Mouse (Mus musculus) adrenal gland, postnatal 10 days (tissue): ENCODE data around the gene Bcap29. TPM values are rescaled to one million over a fixed set of nuclear protein-coding genes. Genes with fewer than 3 reads are reported as not detected.

Source experiments
- DNase-seq: peaks from one replicate; pipeline ENCODE4 v3.0.0; 2021; ENCODE audit warnings: mixed read lengths
- total RNA-seq, 2 experiments: library from RNA; stranded (reverse); gene quantifications; 2 replicates each; pipeline ENCODE4 v1.2.3; 2021

The Bcap29 gene
- total RNA-seq, 2 experiments from 2014 or later = 22.9 to 25.4 TPM

DNA sequence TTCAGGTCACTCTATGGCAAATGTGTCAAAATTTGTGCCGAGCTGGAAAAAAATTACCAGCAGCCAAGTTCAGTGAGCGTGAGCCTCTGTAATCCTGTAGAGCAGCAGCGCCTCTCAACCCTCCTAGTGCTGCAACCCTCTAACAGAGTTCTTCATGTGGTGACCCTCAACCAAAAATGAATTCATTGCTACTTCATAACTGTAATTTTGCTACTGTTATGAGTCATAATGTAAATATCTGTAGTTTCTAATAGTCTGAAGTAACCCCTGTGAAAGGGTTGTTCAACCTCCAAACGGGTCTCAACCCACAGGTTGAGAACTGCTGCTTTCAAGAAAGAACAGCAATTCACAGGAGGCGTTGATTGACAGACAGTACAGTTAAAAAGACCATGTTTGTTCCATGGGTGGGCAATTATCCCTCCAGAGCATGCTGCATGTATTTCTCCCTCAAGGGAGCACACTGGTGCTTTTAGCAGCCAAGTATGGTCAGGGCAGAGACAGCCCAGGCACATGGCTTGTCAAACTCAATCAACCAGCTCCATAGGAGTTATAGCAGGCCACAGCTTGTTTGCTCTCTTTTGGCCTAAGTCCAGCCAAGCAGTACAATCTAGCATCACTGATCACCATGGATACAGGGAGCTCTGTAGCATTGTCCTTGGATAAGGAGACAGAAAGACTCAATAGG, 53.7 kb downstream of the Bcap29 start:
- DNase-seq = peak; percentile 31

DNA sequence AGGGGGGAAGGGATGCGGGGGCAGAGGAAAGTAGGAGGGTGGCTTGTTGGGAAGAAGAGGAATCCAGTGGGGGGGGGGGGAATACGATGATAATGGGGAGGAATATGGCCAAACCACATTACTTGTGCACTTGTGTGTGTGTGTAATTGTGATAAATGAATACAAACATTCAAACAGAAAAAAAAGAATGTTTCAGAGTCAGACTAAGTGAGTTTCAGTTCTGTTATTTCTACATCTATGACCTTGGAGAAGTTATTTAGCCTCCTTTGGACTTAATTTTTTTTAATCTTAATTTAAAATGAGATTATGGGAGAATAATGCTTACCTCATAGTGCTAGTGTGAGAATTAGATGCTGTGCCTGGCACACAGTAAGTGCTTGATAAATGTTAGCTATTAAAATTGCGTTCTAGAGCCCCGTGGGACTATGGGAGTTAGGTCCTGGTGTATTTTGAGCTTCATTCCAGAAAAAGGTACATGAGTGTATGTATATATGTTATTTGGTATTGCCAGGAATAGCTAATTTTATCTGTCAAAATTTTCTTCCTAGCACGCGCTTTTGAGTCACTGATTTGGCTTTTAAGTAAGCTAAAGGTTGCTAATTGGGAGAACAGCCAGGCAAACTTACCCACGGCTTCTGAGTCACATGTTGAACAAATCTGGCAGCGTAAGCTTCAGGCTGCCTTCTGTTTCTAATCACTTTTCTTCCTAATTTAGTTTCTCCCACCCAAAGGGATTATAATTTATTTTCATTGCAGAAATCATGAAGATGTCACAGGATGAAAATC, 55.6 kb downstream of the Bcap29 start:
- DNase-seq = no peak

DNA sequence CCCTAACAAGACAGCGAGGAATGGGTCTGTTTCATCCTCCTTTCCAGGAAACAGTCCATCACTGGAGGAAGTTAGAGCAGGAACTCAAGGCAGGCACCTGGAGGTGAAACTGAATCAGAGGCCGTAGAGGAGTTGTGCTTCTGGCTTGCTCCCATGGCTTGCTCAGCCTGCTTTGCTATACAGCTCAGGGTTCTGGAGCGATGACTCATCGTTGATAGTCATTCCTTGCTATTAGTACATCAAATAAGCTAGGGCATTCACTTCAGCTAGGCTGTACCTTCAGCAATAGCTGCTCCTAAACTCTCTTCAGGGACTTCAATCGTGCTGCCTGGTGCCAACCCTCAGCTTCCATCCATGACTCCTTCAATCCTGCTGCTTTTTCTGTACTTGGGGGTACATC, 60.0 kb downstream of the Bcap29 start:
- no peak for DNase-seq

DNA sequence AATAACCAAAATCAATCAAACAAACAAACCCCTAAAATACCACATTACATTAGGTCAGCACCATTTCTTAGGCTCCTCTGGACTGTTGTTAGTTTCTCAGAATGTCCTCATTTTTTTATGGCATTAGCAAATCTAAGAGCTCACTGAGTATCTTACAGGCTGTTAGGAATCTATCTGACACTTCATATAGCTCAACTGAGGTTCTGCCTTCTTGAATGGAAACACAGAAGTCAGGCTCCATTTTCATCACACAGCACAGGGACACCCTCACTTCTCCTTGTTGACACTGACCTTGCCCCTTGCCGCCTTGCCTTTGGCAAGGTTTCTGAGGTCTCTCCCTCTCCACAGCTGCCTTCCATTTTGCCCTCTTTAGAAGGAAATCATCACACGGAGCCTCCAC, 64.7 kb downstream of the Bcap29 start:
- no peak for DNase-seq

DNA sequence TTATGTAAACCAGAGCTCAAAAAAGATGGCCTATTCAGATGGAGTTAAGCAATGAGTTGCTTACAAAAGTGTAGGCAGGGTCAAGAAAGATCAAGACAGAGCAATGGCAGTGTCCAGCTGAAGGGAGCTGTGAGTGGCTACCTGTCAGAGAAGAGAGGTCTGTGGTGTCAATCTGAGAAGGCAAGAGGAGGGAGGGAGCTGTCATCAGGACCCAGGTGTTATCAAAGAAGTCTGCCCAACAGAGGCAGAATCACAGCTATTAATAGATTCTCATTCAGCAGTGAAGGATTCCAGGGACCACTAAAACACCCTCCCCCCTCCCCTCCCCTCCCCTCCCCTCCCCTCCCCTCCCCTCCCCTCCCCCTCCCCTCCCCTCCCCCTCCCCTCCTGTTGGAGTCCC, 65.8 kb downstream of the Bcap29 start:
- DNase-seq = no peak

DNA sequence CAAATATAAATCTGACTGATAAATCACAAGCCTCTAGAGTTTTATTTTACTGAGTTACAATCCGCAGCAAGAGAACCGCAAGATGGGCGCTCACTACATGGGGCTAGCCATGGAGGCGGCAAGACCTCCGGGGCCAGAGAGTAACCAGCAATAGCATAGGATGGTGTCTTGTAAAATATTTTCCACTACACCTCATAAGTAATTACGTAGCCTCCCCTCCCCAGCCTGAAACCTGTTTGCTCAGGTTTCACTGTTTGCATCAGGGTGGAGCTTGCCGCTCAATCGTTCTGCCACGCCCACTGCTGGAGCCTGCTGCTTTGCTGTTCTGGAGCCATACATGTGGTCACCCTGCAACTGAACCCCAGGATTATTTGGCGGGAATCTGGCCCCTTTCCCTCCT, 66.9 kb downstream of the Bcap29 start:
- peak; percentile 16 for DNase-seq

DNA sequence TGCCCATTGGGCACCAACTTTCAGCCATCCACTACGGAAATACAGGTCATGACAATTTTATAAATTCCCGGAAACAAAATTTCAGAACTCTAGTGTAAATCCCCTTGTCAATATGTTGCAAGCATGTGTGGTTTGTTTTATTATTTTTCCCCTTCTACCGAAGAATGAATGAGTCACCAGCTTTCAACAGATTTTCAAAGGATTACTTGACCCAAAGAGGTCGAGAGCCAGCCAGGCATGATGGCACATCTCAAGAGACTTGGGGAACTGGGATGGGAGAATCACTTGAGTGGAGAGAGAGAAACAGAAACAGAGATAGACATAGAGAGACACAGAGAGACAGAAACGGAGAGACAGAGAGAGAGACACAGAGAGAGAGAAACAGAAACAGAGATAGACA, 73.7 kb downstream of the Bcap29 start:
- no peak for DNase-seq

DNA sequence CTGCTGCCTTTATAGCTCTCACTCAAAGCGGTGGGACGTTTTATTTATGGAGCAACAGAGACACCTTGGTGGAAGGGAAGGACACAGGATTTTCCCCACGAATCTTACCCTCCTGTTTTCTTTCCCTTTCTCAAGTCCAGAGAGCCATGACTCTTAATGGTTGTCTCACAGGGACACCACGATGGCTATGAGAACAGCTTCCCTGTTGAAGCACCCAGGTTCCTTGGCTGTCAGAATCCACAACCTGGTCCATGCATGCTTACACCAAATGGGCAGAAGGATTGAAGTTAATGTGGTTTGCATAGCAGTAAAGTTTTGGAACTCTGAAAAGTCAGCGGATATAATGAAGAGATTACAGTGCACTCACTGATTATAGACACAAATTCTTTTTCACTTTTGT, 74.5 kb downstream of the Bcap29 start:
- DNase-seq = no peak

DNA sequence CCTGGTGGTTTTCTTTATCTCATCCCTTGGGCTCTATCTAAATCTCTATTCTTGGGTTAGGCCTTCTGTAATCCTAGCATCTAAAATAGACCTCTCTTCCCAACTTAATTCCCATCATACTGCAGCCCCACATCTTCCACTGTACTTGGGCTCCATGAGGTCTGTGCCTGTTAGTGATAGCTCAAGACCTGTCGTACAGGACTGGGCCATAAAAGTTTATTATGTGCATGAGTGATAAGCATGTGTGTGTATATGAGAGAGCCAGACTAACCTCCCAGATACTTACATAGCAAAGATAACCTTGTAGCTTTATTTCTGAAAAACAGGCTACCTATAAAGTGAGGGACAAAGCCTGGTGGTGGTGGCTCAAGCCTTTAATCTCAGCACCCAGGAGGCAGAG, 80.1 kb downstream of the Bcap29 start:
- DNase-seq = no peak

DNA sequence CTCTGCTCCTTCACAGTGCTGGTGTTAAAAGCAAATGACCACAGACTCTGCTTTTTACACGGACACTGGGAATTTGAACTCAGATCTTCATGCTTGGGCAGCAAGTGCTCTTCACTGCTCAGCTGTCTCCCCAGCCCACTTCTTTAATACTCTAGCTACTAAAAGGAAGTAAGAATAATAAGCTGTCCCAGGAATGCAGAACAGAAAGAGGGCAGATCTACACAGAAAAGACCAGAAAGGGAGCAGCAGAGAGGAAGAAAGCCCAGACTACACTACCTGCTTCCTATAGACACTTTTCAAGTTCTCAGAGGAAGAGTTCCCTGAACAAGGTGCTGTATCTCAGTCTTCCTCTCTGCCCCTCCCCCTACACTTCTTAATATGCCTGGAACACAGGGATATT, 83.2 kb downstream of the Bcap29 start:
- no peak for DNase-seq

DNA sequence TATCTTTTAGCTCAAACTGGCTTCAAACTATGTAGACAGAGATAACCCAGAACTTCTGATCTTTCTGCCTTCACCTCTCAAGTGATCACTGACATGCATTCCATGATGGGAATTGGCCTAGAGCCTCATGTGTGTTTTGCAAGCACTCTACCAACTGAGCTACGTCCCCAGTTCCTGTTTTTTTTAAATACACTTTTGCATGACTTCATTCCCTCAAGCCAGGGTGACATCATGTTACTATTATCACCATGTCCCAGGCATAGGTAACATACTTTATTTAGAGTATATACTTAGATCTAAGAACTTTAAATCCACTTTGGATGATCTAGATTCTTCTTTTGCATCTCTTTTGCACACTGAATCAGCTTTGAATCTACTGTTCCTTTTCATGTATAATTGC, 88.4 kb downstream of the Bcap29 start:
- DNase-seq = no peak

DNA sequence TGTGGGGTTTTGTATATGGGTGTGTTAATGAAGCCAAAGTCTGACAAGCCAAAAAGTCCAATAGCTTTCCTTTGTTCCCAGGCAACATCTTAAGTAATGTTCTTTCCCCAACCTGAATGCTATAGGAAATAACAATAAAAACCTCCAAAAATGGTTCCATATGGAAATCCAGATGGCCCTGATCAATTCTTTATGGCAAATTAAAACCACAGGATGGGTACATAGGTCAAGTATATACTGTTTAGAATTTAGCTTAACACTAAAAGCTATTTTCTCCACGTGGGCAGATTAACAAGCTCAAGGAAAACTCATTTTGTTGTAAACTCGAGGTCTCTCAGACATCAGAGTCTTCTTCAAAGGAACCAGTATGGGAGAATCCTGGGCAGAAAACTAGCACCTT, 89.2 kb downstream of the Bcap29 start:
- DNase-seq = no peak

DNA sequence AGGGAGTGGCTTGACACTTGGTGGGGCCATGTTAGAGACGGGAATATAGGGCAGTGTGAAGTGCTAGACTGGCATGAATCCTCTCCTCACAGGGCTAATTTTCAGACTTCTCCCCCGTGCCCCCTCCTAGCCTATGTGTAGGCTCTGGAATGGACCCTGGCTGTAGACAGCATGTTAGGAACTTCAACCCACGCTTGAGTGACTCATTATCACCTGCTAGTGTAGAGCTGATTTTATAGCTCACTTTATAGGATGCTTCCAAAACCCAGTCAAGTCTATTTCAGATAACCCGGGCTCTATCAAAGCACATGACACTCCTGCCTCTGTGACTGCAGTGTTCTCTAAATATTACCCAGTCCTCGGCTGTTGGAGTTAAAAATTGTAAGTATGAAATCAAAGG, 92.9 kb downstream of the Bcap29 start:
- DNase-seq = no peak

Other genes starting within 250 kb of the Bcap29 start
- gene Slc26a3, start 243.8 kb downstream of the Bcap29 start, total RNA-seq = under 1 TPM; 0.51 TPM
- 10 to 100 TPM; 15.0 to 15.1 TPM for gene Cbll1, start 135.0 kb downstream of the Bcap29 start, total RNA-seq
- gene Slc26a4, start 74.7 kb downstream of the Bcap29 start, total RNA-seq = 1 to 10 TPM; 2.8 to 3.5 TPM
- 1 to 10 TPM; 7.5 to 9.0 TPM for gene Dus4l, start 20.2 kb upstream of the Bcap29 start, total RNA-seq
- 10 to 100 TPM; 33.7 to 40.9 TPM for gene Cog5, start 20.2 kb upstream of the Bcap29 start, total RNA-seq
- gene Gpr22, start 79.3 kb upstream of the Bcap29 start, total RNA-seq = 1 to 10 TPM; 4.5 to 5.9 TPM